Mouse (Mus musculus): ENCODE data around the gene Fgd3. TPM values are rescaled to one million over a fixed set of nuclear protein-coding genes. Genes with fewer than 3 reads are reported as not detected.

Gene Fgd3
- polyA plus RNA-seq, 1 experiment from 2014 or later = 2.7 TPM

- Histone ChIP-seq H3K4me1 (ENCODE audit: control insufficient read depth, insufficient read depth, low read length) (peaks cover 2% of the 10 kb centered on the region; the same call in 1 of the 2 replicates), H3K4me2 (ENCODE audit: low read length) (no peak overlapping the region), H3K9me3 (replicated peaks; ENCODE audit: control insufficient read depth, low read length, poor library complexity, severe bottlenecking) (no peaks in the 10 kb centered on the region), H3K4me3 (ENCODE audit: low read depth, low read length) (no peak overlapping the region), H3K36me3 (ENCODE audit: control insufficient read depth, insufficient read depth, low read length) (no peaks in the 10 kb centered on the region), H3K27ac (ENCODE audit: low read length) (no peak overlapping the region), H3K9ac (ENCODE audit: low read depth, low read length) (no peak overlapping the region), H3K27me3 (ENCODE audit: control insufficient read depth, insufficient read depth, low read depth, low read length) (peaks cover 23% of the 10 kb centered on the region)
- WGBS = 62% methylated on average over 2 of the region's 2 CpGs
- no peak for ATAC-seq
Observed at GRCm38 (mm10) chr13:49249634-49250033, 70.5 kb downstream of the Fgd3 start.

GRCm38 (mm10) chr13:49248923-49249322 lies 71.2 kb downstream of the Fgd3 start:
- no peaks in the 10 kb centered on the region for H3K36me3 ChIP-seq (ENCODE audit: control insufficient read depth, insufficient read depth, low read length)
- no peaks in the 10 kb centered on the region for H3K9me3 ChIP-seq (replicated peaks; ENCODE audit: control insufficient read depth, low read length, poor library complexity, severe bottlenecking)
- no peak overlapping the region for H3K4me2 ChIP-seq (ENCODE audit: low read length)
- H3K9ac ChIP-seq (ENCODE audit: low read depth, low read length) = no peak overlapping the region
- peaks cover 23% of the 10 kb centered on the region for H3K27me3 ChIP-seq (ENCODE audit: control insufficient read depth, insufficient read depth, low read depth, low read length)
- peaks cover 2% of the 10 kb centered on the region; the same call in 1 of the 2 replicates for H3K4me1 ChIP-seq (ENCODE audit: control insufficient read depth, insufficient read depth, low read length)
- no peak overlapping the region for H3K4me3 ChIP-seq (ENCODE audit: low read depth, low read length)
- H3K27ac ChIP-seq (ENCODE audit: low read length) = no peak overlapping the region
- no peak for ATAC-seq
- WGBS = 59% methylated on average over 3 of the region's 3 CpGs

GRCm38 (mm10) chr13:49248467-49248862 lies 71.6 kb downstream of the Fgd3 start, which contains the start of gene Susd3:
Susd3 (minus strand) TSS chr13:49248706.
- Histone ChIP-seq H3K27me3 (ENCODE audit: control insufficient read depth, insufficient read depth, low read depth, low read length) (peaks cover 23% of the 10 kb centered on the region), H3K9ac (ENCODE audit: low read depth, low read length) (peak within 1 kb of the TSS; percentile 18; the same call in 1 of the 2 replicates), H3K4me1 (ENCODE audit: control insufficient read depth, insufficient read depth, low read length) (peaks cover 2% of the 10 kb centered on the region; the same call in 1 of the 2 replicates), H3K36me3 (ENCODE audit: control insufficient read depth, insufficient read depth, low read length) (no peaks in the 10 kb centered on the region), H3K27ac (ENCODE audit: low read length) (no peak within 1 kb of the TSS), H3K4me3 (ENCODE audit: low read depth, low read length) (peak within 1 kb of the TSS; percentile 31), H3K4me2 (ENCODE audit: low read length) (peak within 1 kb of the TSS; percentile 57), H3K9me3 (replicated peaks; ENCODE audit: control insufficient read depth, low read length, poor library complexity, severe bottlenecking) (no peaks in the 10 kb centered on the region)
- ATAC-seq = peak; percentile 22; the same call in 1 of the 2 replicates
- 18% methylated on average over 7 of the region's 8 CpGs for WGBS

GRCm38 (mm10) chr13:49247740-49248466 lies 72.2 kb downstream of the Fgd3 start:
- H3K27me3 ChIP-seq (ENCODE audit: control insufficient read depth, insufficient read depth, low read depth, low read length) = peaks cover 23% of the 10 kb centered on the region
- H3K4me2 ChIP-seq (ENCODE audit: low read length) = peak overlapping the region; percentile 57
- WGBS = 2% methylated on average over 58 of the region's 58 CpGs
- H3K9me3 ChIP-seq (replicated peaks; ENCODE audit: control insufficient read depth, low read length, poor library complexity, severe bottlenecking) = no peaks in the 10 kb centered on the region
- ATAC-seq = peak; percentile 47
- no peak overlapping the region for H3K27ac ChIP-seq (ENCODE audit: low read length)
- H3K4me1 ChIP-seq (ENCODE audit: control insufficient read depth, insufficient read depth, low read length) = peaks cover 2% of the 10 kb centered on the region; the same call in 1 of the 2 replicates
- peak overlapping the region; percentile 18; the same call in 1 of the 2 replicates for H3K9ac ChIP-seq (ENCODE audit: low read depth, low read length)
- no peaks in the 10 kb centered on the region for H3K36me3 ChIP-seq (ENCODE audit: control insufficient read depth, insufficient read depth, low read length)
- H3K4me3 ChIP-seq (ENCODE audit: low read depth, low read length) = peak overlapping the region; percentile 31

GRCm38 (mm10) chr13:49247232-49247739 lies 72.8 kb downstream of the Fgd3 start:
- H3K4me2 ChIP-seq (ENCODE audit: low read length) = peak overlapping the region; percentile 57
- WGBS = 37% methylated on average over 12 of the region's 12 CpGs
- no peak overlapping the region for H3K27ac ChIP-seq (ENCODE audit: low read length)
- H3K27me3 ChIP-seq (ENCODE audit: control insufficient read depth, insufficient read depth, low read depth, low read length) = peaks cover 23% of the 10 kb centered on the region
- peaks cover 2% of the 10 kb centered on the region; the same call in 1 of the 2 replicates for H3K4me1 ChIP-seq (ENCODE audit: control insufficient read depth, insufficient read depth, low read length)
- no peaks in the 10 kb centered on the region for H3K9me3 ChIP-seq (replicated peaks; ENCODE audit: control insufficient read depth, low read length, poor library complexity, severe bottlenecking)
- H3K4me3 ChIP-seq (ENCODE audit: low read depth, low read length) = peak overlapping the region; percentile 31
- H3K36me3 ChIP-seq (ENCODE audit: control insufficient read depth, insufficient read depth, low read length) = no peaks in the 10 kb centered on the region
- no peak for ATAC-seq
- H3K9ac ChIP-seq (ENCODE audit: low read depth, low read length) = peak overlapping the region; percentile 18; the same call in 1 of the 2 replicates

GRCm38 (mm10) chr13:49246626-49247025 lies 73.5 kb downstream of the Fgd3 start:
- Histone ChIP-seq H3K27ac (ENCODE audit: low read length) (no peak overlapping the region), H3K9me3 (replicated peaks; ENCODE audit: control insufficient read depth, low read length, poor library complexity, severe bottlenecking) (no peaks in the 10 kb centered on the region), H3K4me1 (ENCODE audit: control insufficient read depth, insufficient read depth, low read length) (peaks cover 2% of the 10 kb centered on the region; the same call in 1 of the 2 replicates), H3K9ac (ENCODE audit: low read depth, low read length) (no peak overlapping the region), H3K4me2 (ENCODE audit: low read length) (no peak overlapping the region), H3K4me3 (ENCODE audit: low read depth, low read length) (no peak overlapping the region), H3K27me3 (ENCODE audit: control insufficient read depth, insufficient read depth, low read depth, low read length) (peaks cover 23% of the 10 kb centered on the region), H3K36me3 (ENCODE audit: control insufficient read depth, insufficient read depth, low read length) (no peaks in the 10 kb centered on the region)
- ATAC-seq = no peak
- WGBS = 72% methylated on average over 2 of the region's 2 CpGs

GRCm38 (mm10) chr13:49246011-49246410 lies 74.1 kb downstream of the Fgd3 start:
- H3K4me3 ChIP-seq (ENCODE audit: low read depth, low read length) = no peak overlapping the region
- no peak overlapping the region for H3K9ac ChIP-seq (ENCODE audit: low read depth, low read length)
- H3K9me3 ChIP-seq (replicated peaks; ENCODE audit: control insufficient read depth, low read length, poor library complexity, severe bottlenecking) = no peaks in the 10 kb centered on the region
- peaks cover 23% of the 10 kb centered on the region for H3K27me3 ChIP-seq (ENCODE audit: control insufficient read depth, insufficient read depth, low read depth, low read length)
- ATAC-seq = no peak
- H3K27ac ChIP-seq (ENCODE audit: low read length) = no peak overlapping the region
- 85% methylated on average over 3 of the region's 3 CpGs for WGBS
- H3K36me3 ChIP-seq (ENCODE audit: control insufficient read depth, insufficient read depth, low read length) = no peaks in the 10 kb centered on the region
- peaks cover 2% of the 10 kb centered on the region; the same call in 1 of the 2 replicates for H3K4me1 ChIP-seq (ENCODE audit: control insufficient read depth, insufficient read depth, low read length)
- H3K4me2 ChIP-seq (ENCODE audit: low read length) = no peak overlapping the region

- Histone ChIP-seq H3K4me1 (ENCODE audit: control insufficient read depth, insufficient read depth, low read length) (peaks cover 2% of the 10 kb centered on the region; the same call in 1 of the 2 replicates), H3K27ac (ENCODE audit: low read length) (no peak overlapping the region), H3K36me3 (ENCODE audit: control insufficient read depth, insufficient read depth, low read length) (no peaks in the 10 kb centered on the region), H3K27me3 (ENCODE audit: control insufficient read depth, insufficient read depth, low read depth, low read length) (peaks cover 23% of the 10 kb centered on the region), H3K9me3 (replicated peaks; ENCODE audit: control insufficient read depth, low read length, poor library complexity, severe bottlenecking) (no peaks in the 10 kb centered on the region), H3K4me2 (ENCODE audit: low read length) (no peak overlapping the region), H3K9ac (ENCODE audit: low read depth, low read length) (no peak overlapping the region), H3K4me3 (ENCODE audit: low read depth, low read length) (no peak overlapping the region)
- WGBS = 57% methylated on average over 4 of the region's 4 CpGs
- no peak for ATAC-seq
Observed at GRCm38 (mm10) chr13:49245251-49245650, 74.9 kb downstream of the Fgd3 start.

- 95% methylated on average over 2 of the region's 2 CpGs for WGBS
Observed at GRCm38 (mm10) chr13:49243492-49243891, 76.6 kb downstream of the Fgd3 start.

More at GRCm38 (mm10) chr13:49243492-49243891, 76.6 kb downstream of the Fgd3 start:
- H3K9me3 ChIP-seq (replicated peaks; ENCODE audit: control insufficient read depth, low read length, poor library complexity, severe bottlenecking) = no peaks in the 10 kb centered on the region
- peaks cover 2% of the 10 kb centered on the region; the same call in 1 of the 2 replicates for H3K4me1 ChIP-seq (ENCODE audit: control insufficient read depth, insufficient read depth, low read length)
- H3K27me3 ChIP-seq (ENCODE audit: control insufficient read depth, insufficient read depth, low read depth, low read length) = peaks cover 21% of the 10 kb centered on the region
- no peak overlapping the region for H3K4me3 ChIP-seq (ENCODE audit: low read depth, low read length)
- H3K4me2 ChIP-seq (ENCODE audit: low read length) = no peak overlapping the region
- H3K36me3 ChIP-seq (ENCODE audit: control insufficient read depth, insufficient read depth, low read length) = no peaks in the 10 kb centered on the region
- H3K9ac ChIP-seq (ENCODE audit: low read depth, low read length) = no peak overlapping the region
- no peak for ATAC-seq
- no peak overlapping the region for H3K27ac ChIP-seq (ENCODE audit: low read length)

All from midbrain, embryonic 16.5 days (tissue).